Mouse (Mus musculus): ENCODE measurements around the gene 5330417C22Rik. TPM values are rescaled to one million over a fixed set of nuclear protein-coding genes. Genes with fewer than 3 reads are reported as not detected.
"Not testable (repeated sequence)": the region's sequence is repeated elsewhere in the genome, so short reads cannot be mapped to it uniquely, and the experiment has no call there.

5330417C22Rik gene
- total and polyA plus RNA-seq, 3 experiments = 0.08 to 0.31 TPM; not detected in 1

DNA sequence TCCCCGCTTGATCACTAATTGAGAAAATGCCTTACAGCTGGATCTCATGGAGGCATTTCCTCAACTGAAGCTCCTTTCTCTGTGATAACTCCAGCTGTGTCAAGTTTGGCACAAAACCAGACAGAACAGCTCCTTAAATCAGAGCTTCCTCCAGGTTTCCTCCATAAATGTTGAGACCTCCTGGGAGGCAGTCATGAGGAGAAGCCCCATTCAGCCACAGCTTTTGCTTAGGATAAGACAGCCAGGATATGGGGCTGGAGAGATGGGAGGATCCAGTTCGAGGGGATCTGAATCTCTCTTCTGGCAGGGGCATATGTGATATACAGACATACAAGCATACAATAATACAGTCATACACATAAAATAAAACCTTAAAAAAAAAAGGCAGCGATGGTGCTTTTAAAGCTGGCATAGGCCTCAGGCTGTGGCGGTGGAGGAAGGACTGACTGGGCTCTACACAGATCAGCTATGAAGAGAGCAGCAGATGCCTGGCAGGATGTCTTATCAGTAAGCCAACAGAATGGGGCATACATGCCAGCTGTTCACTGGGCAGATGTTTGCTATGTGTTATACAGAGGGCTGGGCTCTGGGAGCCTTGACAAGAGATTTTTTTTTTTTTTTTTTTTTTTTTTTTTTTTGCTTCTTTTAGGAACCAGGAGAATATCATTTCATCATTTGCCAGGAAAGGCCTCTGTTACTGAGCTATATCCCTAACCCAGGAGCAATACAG lies 27.4 kb downstream of the 5330417C22Rik start:
- peak; percentile 30 for DNase-seq (ENCODE audit: low read depth, low spot score)
- H3K27me3 ChIP-seq (ENCODE audit: control insufficient read depth in 1 of 2, insufficient read depth in 2 of 2, low read length in 2 of 2) = peaks cover 18 to 25% of the 10 kb centered on the region in 2 experiments

DNA sequence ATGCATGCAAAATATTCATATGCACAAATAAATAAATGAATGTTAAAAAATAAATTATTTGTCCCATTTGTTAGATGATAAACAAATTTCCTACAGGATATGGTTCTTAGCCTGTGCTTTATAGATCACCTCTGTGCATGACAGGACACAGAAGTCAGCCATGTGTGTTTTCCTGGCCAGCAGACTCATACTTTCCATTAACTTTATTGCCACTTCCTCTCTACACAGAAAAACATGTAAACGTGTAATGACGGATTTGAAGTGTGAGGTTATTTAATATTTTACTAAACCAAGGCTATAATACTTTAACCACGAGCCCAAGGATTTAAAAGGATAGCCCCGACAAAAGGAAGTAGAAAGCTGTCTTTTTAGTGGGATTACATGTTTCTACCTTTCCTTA lies 32.4 kb downstream of the 5330417C22Rik start:
- Histone ChIP-seq H3K36me3 (ENCODE audit: control insufficient read depth in 1 of 2, insufficient read depth in 2 of 2, low read length in 2 of 2) (no peaks in the 10 kb centered on the region), H3K4me1 (ENCODE audit: control insufficient read depth in 1 of 2, insufficient read depth in 2 of 2, low read length in 2 of 2) (no peaks in the 10 kb centered on the region), H3K79me2 (ENCODE audit: control insufficient read depth, insufficient read depth, low read length, poor library complexity) (no peaks in the 10 kb centered on the region), H3K4me3 (ENCODE audit: control insufficient read depth in 1 of 2, insufficient read depth in 1 of 2, low read depth in 2 of 2, low read length in 2 of 2) (no peak overlapping the region), H3K9ac (ENCODE audit: control insufficient read depth, low read depth, low read length, poor library complexity, severe bottlenecking) (no peak overlapping the region), H3K27ac (ENCODE audit: control insufficient read depth, low read depth, low read length) (no peak overlapping the region), H3K27me3 (ENCODE audit: control insufficient read depth in 1 of 2, insufficient read depth in 2 of 2, low read length in 2 of 2) (peaks cover 27 to 44% of the 10 kb centered on the region in 2 experiments), H3K9me3 (replicated peaks; ENCODE audit: insufficient read depth, low read length) (no peaks in the 10 kb centered on the region)
- TF ChIP-seq BHLHE40 (IDR thresholded peaks at IDR 0.05; ENCODE audit: borderline replicate concordance, low read depth, low read length) (no peak), RCOR1 (IDR thresholded peaks at IDR 0.05; ENCODE audit: low read depth, low read length) (no peak), CTCF (IDR thresholded peaks at IDR 0.05 in 2 of 3, conservative IDR thresholded peaks at IDR 0.05 in 1 of 3; ENCODE audit: control insufficient read depth in 1 of 3, insufficient read depth in 1 of 3, low read depth in 2 of 3, low read length in 3 of 3, poor library complexity in 1 of 3, severe bottlenecking in 1 of 3) (no peak), TCF12 (IDR thresholded peaks at IDR 0.05; ENCODE audit: low read depth, low read length) (no peak), GABPA (IDR thresholded peaks at IDR 0.05; ENCODE audit: low read depth, low read length) (no peak), MEF2A (IDR thresholded peaks at IDR 0.05; ENCODE audit: extremely low read depth, insufficient replicate concordance, low read depth, low read length, poor library complexity, severe bottlenecking) (no peak), ZKSCAN1 (IDR thresholded peaks at IDR 0.05; ENCODE audit: low read depth, low read length) (no peak), USF2 (IDR thresholded peaks at IDR 0.05; ENCODE audit: borderline replicate concordance in 1 of 2, insufficient read depth in 1 of 2, low read depth in 1 of 2, low read length in 2 of 2) (no peak), ZMIZ1 (IDR thresholded peaks at IDR 0.05; ENCODE audit: low read depth, low read length) (no peak), HCFC1 (IDR thresholded peaks at IDR 0.05; ENCODE audit: low read depth, low read length) (no peak), MAX (IDR thresholded peaks at IDR 0.05; ENCODE audit: low read length) (no peak)
- no peak for DNase-seq (ENCODE audit: low read depth, low spot score)

More for the DNA sequence above, 27.4 kb downstream of the 5330417C22Rik start:
- Histone ChIP-seq H3K4me1 (ENCODE audit: control insufficient read depth in 1 of 2, insufficient read depth in 2 of 2, low read length in 2 of 2) (no peaks in the 10 kb centered on the region), H3K4me3 (ENCODE audit: control insufficient read depth in 1 of 2, insufficient read depth in 1 of 2, low read depth in 2 of 2, low read length in 2 of 2) (no peak overlapping the region), H3K9ac (ENCODE audit: control insufficient read depth, low read depth, low read length, poor library complexity, severe bottlenecking) (no peak overlapping the region), H3K9me3 (replicated peaks; ENCODE audit: insufficient read depth, low read length) (no peaks in the 10 kb centered on the region), H3K27ac (ENCODE audit: control insufficient read depth, low read depth, low read length) (no peak overlapping the region), H3K79me2 (ENCODE audit: control insufficient read depth, insufficient read depth, low read length, poor library complexity) (no peaks in the 10 kb centered on the region), H3K36me3 (ENCODE audit: control insufficient read depth in 1 of 2, insufficient read depth in 2 of 2, low read length in 2 of 2) (no peaks in the 10 kb centered on the region)
- TF ChIP-seq EP300 (IDR thresholded peaks at IDR 0.05; ENCODE audit: low read depth in 1 of 2, low read length in 2 of 2) (0 out of 4 replicates have a peak, but pooled peaks of 1 of the 2 experiments have one; percentile 13), ZNF384 (IDR thresholded peaks at IDR 0.05; ENCODE audit: low read depth, low read length) (peak; percentile 65), HCFC1 (IDR thresholded peaks at IDR 0.05; ENCODE audit: low read depth, low read length) (no peak), GATA1 (IDR thresholded peaks at IDR 0.05; ENCODE audit: low read depth, low read length) (0 out of 2 replicates have a peak, but pooled peaks have one; percentile 19), TAL1 (IDR thresholded peaks at IDR 0.05; ENCODE audit: low read length) (peak; percentile 11; the same call in 1 of the 2 replicates), CHD2 (IDR thresholded peaks at IDR 0.05; ENCODE audit: low read length) (no peak), TCF12 (IDR thresholded peaks at IDR 0.05; ENCODE audit: low read depth, low read length) (no peak), ZMIZ1 (IDR thresholded peaks at IDR 0.05; ENCODE audit: low read depth, low read length) (no peak)

DNA sequence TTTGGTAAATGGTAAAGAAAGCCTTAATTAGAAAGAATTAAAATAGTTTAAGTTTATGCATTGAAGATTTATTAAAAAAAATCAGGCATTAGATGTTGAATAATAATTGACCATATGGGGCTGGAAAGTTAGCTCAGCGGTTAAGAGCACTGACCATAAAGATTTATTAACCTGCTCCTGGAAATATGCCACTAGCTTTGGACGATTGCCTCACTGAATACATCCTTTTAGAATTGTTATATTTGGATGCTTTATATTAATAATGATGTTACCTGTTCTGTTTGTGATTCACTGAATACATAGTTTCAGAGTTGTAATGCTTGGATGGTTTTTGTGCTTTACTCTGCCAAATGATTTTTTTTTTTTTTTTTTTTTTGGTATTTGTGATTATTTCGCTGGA lies 34.9 kb downstream of the 5330417C22Rik start:
- H3K9ac ChIP-seq (ENCODE audit: control insufficient read depth, low read depth, low read length, poor library complexity, severe bottlenecking); H3K4me3 ChIP-seq (ENCODE audit: control insufficient read depth in 1 of 2, insufficient read depth in 1 of 2, low read depth in 2 of 2, low read length in 2 of 2); H3K4me1 ChIP-seq (ENCODE audit: control insufficient read depth in 1 of 2, insufficient read depth in 2 of 2, low read length in 2 of 2); H3K79me2 ChIP-seq (ENCODE audit: control insufficient read depth, insufficient read depth, low read length, poor library complexity); H3K36me3 ChIP-seq (ENCODE audit: control insufficient read depth in 1 of 2, insufficient read depth in 2 of 2, low read length in 2 of 2); H3K27ac ChIP-seq (ENCODE audit: control insufficient read depth, low read depth, low read length); H3K9me3 ChIP-seq (replicated peaks; ENCODE audit: insufficient read depth, low read length); DNase-seq (ENCODE audit: low read depth, low spot score): not testable (repeated sequence)
- H3K27me3 ChIP-seq (ENCODE audit: control insufficient read depth in 1 of 2, insufficient read depth in 2 of 2, low read length in 2 of 2) = peaks cover 32 to 49% of the 10 kb centered on the region in 2 experiments

Data from MEL (cell line).